Mouse (Mus musculus): ENCODE measurements at regions not wholly inside any gene's neighbourhood (a gene's known extent, or its start where the extent isn't known, plus 50 kb on each side); places are given as distances from the start of the nearest gene placed in this dataset.

DNA sequence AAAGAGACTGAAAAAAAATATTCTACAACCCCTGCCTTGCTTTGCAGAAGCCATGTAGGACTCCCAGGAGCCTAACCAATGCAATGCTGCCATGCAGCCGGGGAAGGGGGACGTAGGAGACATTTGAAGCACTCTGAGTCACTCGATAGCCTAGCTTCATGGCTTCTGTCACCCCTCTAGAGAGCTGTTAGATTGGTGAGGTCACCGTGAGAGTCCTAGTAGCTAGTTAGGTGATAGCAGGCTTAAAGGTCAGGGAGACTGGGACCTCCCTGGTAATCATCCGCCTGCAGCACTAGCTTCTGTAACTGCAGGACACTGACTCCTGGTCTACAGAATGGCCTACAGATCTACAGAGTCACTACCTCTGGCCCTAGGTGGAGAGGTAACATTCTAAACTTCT is 177.0 kb upstream of the Jade1 start:
- DNase-seq (ENCODE audit: low read depth in 3 of 3, low spot score in 3 of 3): no peak
- H3K4me1 ChIP-seq (replicated peaks; ENCODE audit: control insufficient read depth in 2 of 2, insufficient read depth in 2 of 2, low read length in 1 of 2): 0 out of 4 replicates have a peak, but pooled peaks cover 0 to 2% of the 10 kb centered on the region in 2 experiments
- ATAC-seq (ENCODE audit: insufficient read depth): no peak
- H3K9ac ChIP-seq (replicated peaks): no peak overlapping the region
- 56% methylated on average over 5 of the region's 5 CpGs for WGBS (ENCODE audit: insufficient replicate concordance)
- H3K27me3 ChIP-seq (ENCODE audit: control insufficient read depth, insufficient read depth, low read length): no peaks in the 10 kb centered on the region
- TF ChIP-seq CTCF (IDR thresholded peaks at IDR 0.05; ENCODE audit: low read depth) (no peak), EP300 (IDR thresholded peaks at IDR 0.05; ENCODE audit: low read depth) (no peak)
- no peak overlapping the region for H3K4me2 ChIP-seq (ENCODE audit: low read depth)
- no peaks in the 10 kb centered on the region for H3K36me3 ChIP-seq (replicated peaks; ENCODE audit: control insufficient read depth, insufficient read depth, low read depth)
- no peaks in the 10 kb centered on the region for H3K9me3 ChIP-seq (ENCODE audit: control insufficient read depth, low read length)
- no peak overlapping the region for H3K27ac ChIP-seq
- no peak overlapping the region for H3K4me3 ChIP-seq (ENCODE audit: insufficient read depth in 1 of 2, low read depth in 2 of 2, low read length in 2 of 2)

DNA sequence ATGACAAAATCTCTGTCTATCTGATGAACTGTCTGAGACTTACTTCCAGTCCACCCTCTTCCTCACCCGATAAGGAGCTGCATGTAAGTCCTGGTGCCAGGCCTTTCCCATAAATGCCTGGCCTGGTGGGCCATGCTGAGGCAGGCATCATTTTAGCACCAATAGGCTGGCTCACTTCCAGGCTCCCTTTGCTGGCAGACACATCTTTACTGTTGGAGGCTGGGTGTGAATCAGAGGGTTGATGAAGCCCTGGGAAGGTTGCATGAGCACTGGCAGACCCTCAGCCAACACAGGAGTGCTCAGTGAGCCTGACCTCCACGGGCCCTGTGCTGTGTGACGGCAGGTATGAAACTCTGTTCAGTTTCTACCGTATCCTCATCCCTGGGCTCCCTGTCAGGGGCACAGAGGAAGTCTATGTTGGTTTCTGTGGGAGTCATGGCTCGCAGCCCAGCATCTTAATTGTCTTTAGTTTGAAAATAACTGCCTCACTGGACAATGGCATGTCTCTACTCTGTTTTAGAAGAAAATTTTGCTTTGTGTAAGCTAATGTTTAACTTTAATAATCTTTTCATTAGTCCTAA is 177.6 kb upstream of the Jade1 start:
- H3K4me2 ChIP-seq (ENCODE audit: low read depth): no peak overlapping the region
- H3K4me1 ChIP-seq (replicated peaks; ENCODE audit: control insufficient read depth in 2 of 2, insufficient read depth in 2 of 2, low read length in 1 of 2): 0 out of 4 replicates have a peak, but pooled peaks cover 0 to 2% of the 10 kb centered on the region in 2 experiments
- DNase-seq (ENCODE audit: low read depth in 3 of 3, low spot score in 3 of 3): no peak
- H3K9me3 ChIP-seq (ENCODE audit: control insufficient read depth, low read length): no peaks in the 10 kb centered on the region
- no peak overlapping the region for H3K4me3 ChIP-seq (ENCODE audit: insufficient read depth in 1 of 2, low read depth in 2 of 2, low read length in 2 of 2)
- TF ChIP-seq CTCF (IDR thresholded peaks at IDR 0.05; ENCODE audit: low read depth) (no peak), EP300 (IDR thresholded peaks at IDR 0.05; ENCODE audit: low read depth) (no peak)
- no peak overlapping the region for H3K27ac ChIP-seq
- no peaks in the 10 kb centered on the region for H3K27me3 ChIP-seq (ENCODE audit: control insufficient read depth, insufficient read depth, low read length)
- 56% methylated on average over 5 of the region's 5 CpGs for WGBS (ENCODE audit: insufficient replicate concordance)
- no peak for ATAC-seq (ENCODE audit: insufficient read depth)
- no peaks in the 10 kb centered on the region for H3K36me3 ChIP-seq (replicated peaks; ENCODE audit: control insufficient read depth, insufficient read depth, low read depth)
- H3K9ac ChIP-seq (replicated peaks): no peak overlapping the region

DNA sequence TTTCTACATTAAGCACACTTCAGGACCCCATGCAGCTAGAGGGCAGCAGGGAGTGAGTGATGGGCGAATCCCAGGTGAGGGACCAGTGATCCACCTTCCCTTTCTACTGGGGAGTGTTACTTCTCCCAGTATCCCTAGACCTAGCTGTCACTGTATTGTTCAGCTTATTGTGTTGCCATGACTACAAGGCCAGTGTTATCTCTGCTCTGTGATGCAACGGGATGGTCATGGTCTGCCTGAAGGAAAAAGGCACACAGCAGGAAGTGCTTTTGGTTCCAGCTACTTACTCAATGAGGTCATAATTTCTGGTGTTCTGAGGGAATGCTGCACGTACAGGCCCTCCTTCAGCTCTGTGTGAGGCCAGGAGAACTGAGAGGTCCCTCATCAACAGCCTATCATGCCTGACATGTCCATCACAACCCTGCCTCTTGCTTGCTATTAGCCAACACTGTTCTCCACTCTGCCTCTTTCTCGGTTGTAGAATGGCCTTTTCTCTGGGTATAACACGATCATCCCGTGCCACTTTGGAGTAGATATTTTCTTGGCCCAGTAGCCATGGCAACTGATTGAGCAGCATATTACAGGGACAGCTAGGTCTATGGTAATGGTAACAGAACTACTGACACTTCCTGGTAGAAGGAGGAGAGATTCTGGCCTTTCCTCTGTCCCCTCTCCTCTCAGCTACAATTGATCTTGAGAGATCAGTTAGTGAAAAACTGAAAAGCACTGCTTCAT is 178.5 kb upstream of the Jade1 start:
- no peak overlapping the region for H3K4me2 ChIP-seq (ENCODE audit: low read depth)
- no peak for DNase-seq (ENCODE audit: low read depth in 3 of 3, low spot score in 3 of 3)
- TF ChIP-seq CTCF (IDR thresholded peaks at IDR 0.05; ENCODE audit: low read depth): peak; percentile 22; the same call in 1 of the 2 replicates
- no peak for TF ChIP-seq EP300 (IDR thresholded peaks at IDR 0.05; ENCODE audit: low read depth)
- H3K9me3 ChIP-seq (ENCODE audit: control insufficient read depth, low read length): no peaks in the 10 kb centered on the region
- 38% methylated on average over 6 of the region's 6 CpGs for WGBS (ENCODE audit: insufficient replicate concordance)
- no peak overlapping the region for H3K27ac ChIP-seq
- H3K9ac ChIP-seq (replicated peaks): no peak overlapping the region
- H3K36me3 ChIP-seq (replicated peaks; ENCODE audit: control insufficient read depth, insufficient read depth, low read depth): no peaks in the 10 kb centered on the region
- H3K27me3 ChIP-seq (ENCODE audit: control insufficient read depth, insufficient read depth, low read length): no peaks in the 10 kb centered on the region
- 0 out of 4 replicates have a peak, but pooled peaks cover 0 to 2% of the 10 kb centered on the region in 2 experiments for H3K4me1 ChIP-seq (replicated peaks; ENCODE audit: control insufficient read depth in 2 of 2, insufficient read depth in 2 of 2, low read length in 1 of 2)
- ATAC-seq (ENCODE audit: insufficient read depth): 0 out of 2 replicates have a peak, but pooled peaks have one; percentile 26
- H3K4me3 ChIP-seq (ENCODE audit: insufficient read depth in 1 of 2, low read depth in 2 of 2, low read length in 2 of 2): no peak overlapping the region

DNA sequence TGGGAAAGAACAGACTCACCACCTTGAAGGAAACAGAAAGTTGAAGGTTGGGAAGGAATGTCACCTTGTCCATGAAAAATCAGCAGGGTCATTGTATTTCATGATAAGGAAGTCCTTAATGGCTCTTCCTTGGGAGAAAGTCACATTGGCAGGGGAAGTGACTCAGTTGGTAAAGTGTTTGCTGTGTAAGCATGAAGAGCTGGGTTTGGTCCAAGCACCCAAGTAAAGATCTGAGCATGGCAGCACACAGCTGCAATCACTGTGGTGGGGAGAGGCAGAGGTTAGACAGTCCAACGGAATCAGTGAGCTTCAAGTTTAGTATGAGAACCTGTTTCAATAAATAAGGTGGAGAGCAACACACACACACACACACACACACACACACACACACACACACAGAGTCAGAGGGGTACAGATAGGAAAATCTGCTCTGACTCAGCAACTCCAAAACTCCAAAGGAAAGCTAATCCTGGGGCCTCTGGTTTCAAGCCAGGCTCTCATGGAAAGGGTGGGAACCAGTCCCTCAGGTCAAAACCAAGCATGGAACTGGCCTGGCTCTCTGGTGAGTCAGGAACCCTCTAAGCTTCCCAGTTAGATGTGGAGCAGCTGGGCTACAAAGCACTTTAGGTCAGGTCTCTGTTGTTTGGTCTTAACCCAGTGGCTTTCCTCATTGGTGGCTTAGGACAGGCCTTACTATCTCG is 180.2 kb upstream of the Jade1 start:
- WGBS (ENCODE audit: insufficient replicate concordance): 42% methylated on average over 2 of the region's 2 CpGs
- no peak for TF ChIP-seq CTCF (IDR thresholded peaks at IDR 0.05; ENCODE audit: low read depth)
- no peak for TF ChIP-seq EP300 (IDR thresholded peaks at IDR 0.05; ENCODE audit: low read depth)

DNA sequence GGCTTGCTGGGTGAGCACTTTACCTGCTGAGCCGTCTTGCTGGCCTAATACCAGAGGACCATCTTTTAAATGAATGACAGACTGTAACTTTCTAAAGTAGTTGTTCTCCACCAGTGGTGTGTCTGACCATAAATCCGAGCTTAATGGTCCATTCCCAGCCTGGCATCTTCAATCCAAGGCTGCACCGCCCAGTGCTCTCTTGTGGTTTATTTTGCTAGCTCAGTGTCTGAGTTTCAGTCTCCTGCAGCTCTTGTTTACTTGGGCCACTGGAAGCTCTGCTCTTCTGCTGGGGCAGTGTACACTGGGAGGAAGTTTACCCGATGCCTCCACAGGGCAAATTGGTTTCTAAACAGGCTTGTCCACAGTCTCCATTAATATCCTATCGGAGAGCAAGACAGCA is 182.3 kb upstream of the Jade1 start:
- H3K4me2 ChIP-seq (ENCODE audit: low read depth): no peak overlapping the region
- TF ChIP-seq EP300 (IDR thresholded peaks at IDR 0.05; ENCODE audit: low read depth) (no peak), CTCF (IDR thresholded peaks at IDR 0.05; ENCODE audit: low read depth) (no peak)
- no peaks in the 10 kb centered on the region for H3K9me3 ChIP-seq (ENCODE audit: control insufficient read depth, low read length)
- 0 out of 4 replicates have a peak, but pooled peaks cover 0 to 2% of the 10 kb centered on the region in 2 experiments for H3K4me1 ChIP-seq (replicated peaks; ENCODE audit: control insufficient read depth in 2 of 2, insufficient read depth in 2 of 2, low read length in 1 of 2)
- no peak overlapping the region for H3K9ac ChIP-seq (replicated peaks)
- H3K27me3 ChIP-seq (ENCODE audit: control insufficient read depth, insufficient read depth, low read length): no peaks in the 10 kb centered on the region
- WGBS (ENCODE audit: insufficient replicate concordance): 59% methylated on average over 5 of the region's 5 CpGs
- no peak overlapping the region for H3K4me3 ChIP-seq (ENCODE audit: insufficient read depth in 1 of 2, low read depth in 2 of 2, low read length in 2 of 2)
- ATAC-seq (ENCODE audit: insufficient read depth): no peak
- H3K36me3 ChIP-seq (replicated peaks; ENCODE audit: control insufficient read depth, insufficient read depth, low read depth): no peaks in the 10 kb centered on the region
- H3K27ac ChIP-seq: no peak overlapping the region
- no peak for DNase-seq (ENCODE audit: low read depth in 3 of 3, low spot score in 3 of 3)

More for the DNA sequence above, 180.2 kb upstream of the Jade1 start:
- Histone ChIP-seq H3K4me2 (ENCODE audit: low read depth) (no peak overlapping the region), H3K9ac (replicated peaks) (no peak overlapping the region), H3K4me1 (replicated peaks; ENCODE audit: control insufficient read depth in 2 of 2, insufficient read depth in 2 of 2, low read length in 1 of 2) (0 out of 4 replicates have a peak, but pooled peaks cover 0 to 2% of the 10 kb centered on the region in 2 experiments), H3K36me3 (replicated peaks; ENCODE audit: control insufficient read depth, insufficient read depth, low read depth) (no peaks in the 10 kb centered on the region), H3K4me3 (ENCODE audit: insufficient read depth in 1 of 2, low read depth in 2 of 2, low read length in 2 of 2) (no peak overlapping the region), H3K9me3 (ENCODE audit: control insufficient read depth, low read length) (no peaks in the 10 kb centered on the region), H3K27me3 (ENCODE audit: control insufficient read depth, insufficient read depth, low read length) (no peaks in the 10 kb centered on the region), H3K27ac (no peak overlapping the region)
- DNase-seq (ENCODE audit: low read depth in 3 of 3, low spot score in 3 of 3): no peak
- ATAC-seq (ENCODE audit: insufficient read depth): no peak
